Mouse (Mus musculus): ENCODE measurements around the gene Atp6ap1l.

The Atp6ap1l gene

DNA sequence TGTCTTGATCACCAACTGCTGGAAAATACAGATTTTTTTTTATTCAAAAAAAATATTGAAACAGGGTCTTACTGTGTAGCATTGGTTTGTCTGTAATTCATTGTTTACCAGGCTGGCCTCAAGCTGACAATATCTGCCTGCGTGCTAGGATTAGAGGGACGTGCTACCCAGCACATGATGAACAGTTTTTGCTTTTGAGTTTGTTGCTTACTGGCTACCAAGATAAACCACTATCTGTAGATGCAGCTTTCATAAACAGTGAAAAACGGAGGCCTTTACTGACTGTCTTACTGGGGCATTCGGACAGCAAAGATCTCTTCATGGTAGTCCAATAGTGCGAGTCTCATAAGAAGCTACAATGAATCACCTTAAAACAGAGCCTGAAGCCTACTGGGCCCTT is 15.0 kb downstream of the Atp6ap1l start:
- in situ Hi-C loops (cut with MboI, MseI): no loop called here

DNA sequence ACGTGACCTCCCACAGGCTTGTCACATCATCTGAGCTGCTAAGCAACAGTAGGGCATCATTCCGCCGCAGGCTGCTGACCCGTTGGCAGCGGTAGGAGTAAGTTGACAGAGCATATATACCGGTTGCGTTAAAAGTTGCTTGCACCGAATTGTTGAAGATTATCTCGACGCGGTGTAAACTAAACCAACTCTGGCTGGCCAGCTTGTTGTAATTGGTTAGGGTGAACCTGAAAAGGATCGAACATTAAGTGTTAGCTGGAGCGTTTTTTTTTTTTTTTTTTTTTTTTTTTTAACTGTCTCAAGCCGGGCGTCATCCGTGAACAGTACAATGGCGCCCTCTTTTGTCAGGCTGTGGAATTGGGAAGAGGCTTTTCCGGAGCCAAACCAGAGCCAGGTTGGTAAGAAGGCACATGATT is 18.6 kb downstream of the Atp6ap1l start:
- in situ Hi-C loops (cut with MboI, MseI): no loop called here

DNA sequence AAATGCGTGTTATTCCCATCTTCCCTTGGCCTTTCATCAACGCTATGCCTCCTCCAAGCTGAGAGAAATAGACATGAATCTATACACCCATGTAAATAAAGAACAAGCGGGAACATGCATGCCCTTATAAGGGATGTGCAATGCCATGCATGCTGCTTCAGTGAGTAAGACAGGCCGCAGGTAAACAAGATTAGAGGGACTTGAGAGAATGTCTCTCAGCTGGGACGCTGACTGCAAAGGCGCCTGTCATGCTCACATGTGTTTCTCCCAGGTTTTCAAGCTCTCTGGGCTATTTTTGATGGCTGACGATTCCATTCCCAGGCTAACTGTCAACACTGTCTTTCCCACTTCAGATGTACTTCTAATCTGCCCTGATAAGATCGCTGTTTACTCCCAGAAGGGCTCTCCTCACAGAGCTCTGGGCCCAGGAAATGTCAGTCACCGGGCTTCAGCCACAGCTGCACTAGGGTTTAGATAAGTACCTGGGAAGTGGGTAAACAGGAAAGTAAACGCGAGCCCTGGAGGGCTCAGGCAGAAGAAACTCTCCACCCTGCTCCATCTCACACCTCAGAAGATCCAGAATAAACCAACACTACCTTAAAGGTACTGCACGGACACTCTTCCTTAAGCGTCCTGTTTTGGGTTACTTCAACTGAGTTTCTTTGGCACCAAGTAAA is 19.2 kb downstream of the Atp6ap1l start:
- in situ Hi-C loops (cut with MboI, MseI): no loop called here

DNA sequence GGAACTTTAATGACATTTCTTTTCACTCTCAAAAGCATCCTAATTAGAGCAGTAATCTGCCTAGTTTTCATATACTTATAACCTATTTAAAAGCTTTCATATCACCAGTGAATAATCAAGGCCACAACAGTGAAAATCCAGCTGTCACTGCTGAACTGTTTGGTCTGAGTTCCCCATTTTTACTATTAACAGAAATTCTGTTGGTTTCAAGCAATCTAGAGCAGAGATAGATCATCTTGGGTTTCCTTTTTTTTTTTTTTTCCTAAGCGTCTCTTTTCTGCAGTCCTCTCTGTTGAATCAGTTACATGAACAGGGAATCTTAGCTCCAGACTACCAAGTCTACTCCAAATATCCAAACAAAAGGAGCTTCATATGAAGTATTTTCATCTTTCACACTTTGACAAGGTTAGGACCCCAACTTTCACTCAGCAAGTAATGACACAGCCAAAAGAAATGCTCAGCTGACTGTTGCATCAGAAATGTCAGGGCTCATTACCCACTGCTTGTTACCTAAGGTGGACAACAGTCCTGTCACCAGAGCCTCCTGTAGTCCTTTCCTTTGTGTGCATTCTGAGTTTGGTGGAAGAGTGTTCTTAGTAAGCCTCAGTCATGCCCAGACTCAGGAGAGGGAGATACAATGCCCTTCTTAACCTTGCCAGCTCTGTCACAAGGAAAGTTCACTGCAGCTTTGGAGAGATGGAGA is 23.3 kb downstream of the Atp6ap1l start:
- in situ Hi-C loops (cut with MboI, MseI): no loop called here

DNA sequence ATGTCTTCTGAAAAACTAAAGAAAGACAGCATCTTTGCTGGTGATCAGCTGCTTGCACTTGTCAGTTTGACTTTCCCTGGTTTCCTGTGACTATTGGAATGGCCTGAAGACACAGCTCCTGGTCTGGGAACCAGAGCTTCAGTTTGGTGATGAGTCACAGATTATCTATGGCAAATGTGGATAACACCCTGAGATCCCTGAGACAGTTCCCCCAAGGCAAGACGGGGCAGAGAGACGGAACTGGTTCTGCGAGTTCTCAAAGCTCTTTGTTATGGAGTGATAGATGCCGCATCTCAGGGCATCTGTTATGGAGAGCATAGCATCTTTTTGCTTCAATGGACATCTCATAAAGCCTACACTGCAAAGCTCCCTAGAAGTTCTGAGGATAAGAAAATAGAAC is 33.6 kb downstream of the Atp6ap1l start:
- in situ Hi-C loops (cut with MboI, MseI): no loop called here

- in situ Hi-C loops (cut with MboI, MseI): no loop called here
Observed at GRCm38 (mm10) chr13:90869157-90869556, 36.0 kb downstream of the Atp6ap1l start.

DNA sequence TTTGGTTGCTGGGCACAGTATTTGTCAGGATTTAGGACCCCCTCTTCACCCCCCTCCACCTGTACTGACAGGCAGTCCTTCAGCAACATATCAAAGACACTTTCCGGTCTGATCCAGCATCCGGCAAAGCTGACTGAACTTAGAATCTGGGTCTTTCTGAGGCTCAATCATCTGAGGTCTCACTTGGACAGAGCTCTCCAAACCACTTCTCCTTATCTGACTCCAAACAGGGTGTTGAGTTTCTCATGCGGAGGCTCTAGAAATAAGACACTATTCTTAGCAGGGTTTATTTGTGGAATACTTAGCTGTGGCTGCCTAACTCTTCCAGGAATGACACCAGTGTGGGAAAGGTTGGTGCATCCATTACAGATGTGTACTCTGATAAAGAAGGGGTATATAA is 43.0 kb downstream of the Atp6ap1l start:
- in situ Hi-C loops (cut with MboI, MseI): no loop called here

- in situ Hi-C loops (cut with MboI, MseI): no loop called here
Observed at GRCm38 (mm10) chr13:90860888-90861431, 44.2 kb downstream of the Atp6ap1l start.

DNA sequence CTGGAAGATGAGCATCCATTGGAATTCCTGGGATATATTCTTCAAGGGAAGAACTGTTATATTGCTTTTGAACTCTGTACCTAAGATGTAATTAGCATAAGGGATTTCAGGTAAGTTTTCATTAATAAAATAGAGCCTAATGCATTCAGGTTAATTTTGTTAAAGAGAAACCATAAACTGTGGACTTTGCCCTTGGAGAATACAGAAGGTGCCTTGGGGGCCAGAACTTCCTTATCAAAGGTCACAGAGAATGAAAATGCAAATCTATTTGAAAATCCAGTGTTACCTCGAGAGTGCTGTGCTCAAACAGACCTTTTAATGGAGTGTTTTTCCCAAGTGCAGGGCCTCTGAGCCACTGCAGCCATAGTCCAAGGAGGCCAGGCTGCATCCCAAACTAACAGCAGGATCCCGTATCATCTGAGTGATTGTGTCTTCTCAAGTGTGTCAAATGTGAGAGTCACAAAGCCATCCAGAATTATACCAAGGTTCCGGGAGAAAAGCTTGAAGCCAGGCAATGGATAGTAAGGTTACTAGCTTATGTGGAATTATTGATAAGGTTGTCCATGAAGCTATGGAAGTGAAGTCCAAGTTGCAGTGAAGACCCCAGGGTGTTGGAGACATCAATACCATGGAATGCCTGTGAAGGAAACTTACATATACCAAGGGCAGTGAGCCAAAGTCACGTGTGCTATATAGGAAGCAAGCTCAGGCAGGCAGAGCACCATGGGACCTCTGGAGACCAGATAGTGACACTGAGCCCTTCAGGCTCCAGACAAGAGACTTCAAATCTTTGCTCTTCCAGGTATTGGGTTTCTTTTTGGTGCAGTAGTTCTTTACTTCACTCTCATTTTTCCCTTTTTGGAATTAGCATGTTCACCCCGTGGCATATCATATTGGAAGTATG is 52.2 kb downstream of the Atp6ap1l start:
- in situ Hi-C loops (cut with MboI, MseI): no loop called here

- in situ Hi-C loops (cut with MboI, MseI): no loop called here
Observed at GRCm38 (mm10) chr13:90851795-90852194, 53.4 kb downstream of the Atp6ap1l start.

DNA sequence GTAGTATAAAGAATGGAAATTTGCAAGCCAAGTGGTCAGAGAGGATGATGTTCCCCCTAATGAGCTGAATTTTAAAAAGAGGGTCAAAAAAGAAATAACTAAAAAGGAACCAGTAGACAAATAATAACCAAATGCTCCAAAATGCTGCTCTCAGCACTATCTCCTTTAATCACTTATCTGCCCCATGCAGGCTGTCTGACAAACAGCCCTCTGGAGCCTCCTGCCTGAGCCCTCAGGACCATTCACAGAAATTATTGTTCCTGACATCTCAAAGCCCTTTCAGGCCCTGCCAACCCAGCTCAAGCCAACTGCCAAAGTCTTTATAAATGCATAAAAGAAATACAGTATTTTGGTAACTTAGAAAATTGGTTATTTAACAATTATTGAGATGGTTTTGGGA is 61.0 kb downstream of the Atp6ap1l start:
- in situ Hi-C loops (cut with MboI, MseI): no loop called here

DNA sequence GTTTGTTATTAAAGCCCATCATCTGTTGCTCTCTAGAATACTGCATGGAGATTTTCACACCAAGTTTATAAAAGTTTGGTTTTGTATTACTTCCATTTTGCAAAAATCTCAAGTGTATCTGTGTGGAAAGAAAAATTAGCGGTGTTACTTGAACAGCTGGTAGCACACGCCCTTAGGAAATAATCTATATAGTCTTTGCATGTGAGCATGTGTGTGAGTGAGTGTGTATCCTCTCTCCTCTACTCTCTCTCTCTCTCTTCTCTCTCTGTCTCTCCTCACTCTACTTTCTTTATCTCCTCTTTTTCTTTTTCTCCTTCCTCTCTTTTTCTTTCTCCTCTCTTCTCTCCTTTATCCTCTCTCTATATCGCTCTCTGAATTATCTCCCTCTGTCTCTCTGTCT is 61.7 kb downstream of the Atp6ap1l start:
- in situ Hi-C loops (cut with MboI, MseI): no loop called here

GRCm38 (mm10) chr13:90841213-90841553 is 64.0 kb downstream of the Atp6ap1l start:
- in situ Hi-C loops (cut with MboI, MseI): no loop called here

- in situ Hi-C loops (cut with MboI, MseI): no loop called here
Observed at GRCm38 (mm10) chr13:90840530-90841212, 64.5 kb downstream of the Atp6ap1l start.

GRCm38 (mm10) chr13:90833641-90834207 is 71.4 kb downstream of the Atp6ap1l start:
- in situ Hi-C loops (cut with MboI, MseI): loop anchor here (10.0 kb wide), 1 partner anchor 1269 kb away; no protein-coding TSS in a partner anchor
